Mouse (Mus musculus) G1E (cell line): ENCODE data around the gene 1810030O07Rik.

Experiments
- CTCF ChIP-seq: IDR thresholded peaks from 2 replicates; pipeline ENCODE4 v1.5.1; 2012; ENCODE audit warnings: low read depth, low read length, inconsistent platforms, mixed read lengths
- GATA1 ChIP-seq: IDR thresholded peaks from 2 replicates; pipeline ENCODE4 v1.6.1; 2012; ENCODE audit warnings: borderline replicate concordance, low read length, inconsistent platforms, mixed read lengths

DNA sequence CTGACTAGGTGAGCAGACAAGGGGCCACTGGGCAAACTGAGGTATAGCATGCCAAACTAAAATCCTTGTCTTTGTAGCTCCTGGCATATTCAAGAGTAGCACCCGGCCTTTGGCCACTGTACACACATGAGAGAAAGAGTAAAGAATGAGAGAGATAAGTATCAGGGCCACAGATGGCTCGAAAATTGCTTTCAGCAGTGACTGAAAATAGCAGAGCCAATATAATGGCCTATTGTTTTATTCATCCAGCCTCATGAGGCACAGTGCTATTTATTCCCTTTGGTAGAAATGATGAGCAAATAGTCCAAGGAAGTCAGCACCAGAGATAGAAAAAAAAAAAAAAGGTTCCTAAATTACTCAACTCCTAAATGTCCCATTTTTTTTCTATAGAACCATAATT, 28.5 kb downstream of the 1810030O07Rik start:
- TF ChIP-seq GATA1 (no peak), CTCF (no peak)
